Mouse (Mus musculus) thymus, postnatal 14 days (tissue): ENCODE data around the gene Fbxw7.

Source experiments
- DNase-seq: peaks from one replicate; pipeline ENCODE4 v3.0.0; 2021

The Fbxw7 gene

DNA sequence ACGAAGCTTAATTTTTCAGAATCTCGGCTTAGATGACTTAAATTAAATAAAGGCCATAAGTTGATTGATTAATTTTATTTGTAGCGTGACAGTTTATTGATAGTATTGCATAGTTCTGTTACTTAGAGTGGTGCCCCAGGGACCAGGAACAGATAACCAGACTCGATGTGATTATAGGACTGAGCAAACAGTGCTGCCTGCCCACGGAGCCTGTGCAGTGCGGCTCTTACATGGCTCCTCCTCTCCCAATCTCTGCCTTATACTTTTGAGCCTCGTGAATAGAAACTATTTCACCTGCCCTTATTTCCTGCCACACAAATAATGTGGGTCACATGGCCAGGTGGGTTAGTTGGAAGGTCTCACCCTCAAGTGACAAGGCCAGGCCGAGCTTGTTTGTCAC, 82.9 kb downstream of the Fbxw7 start:
- no peak for DNase-seq

DNA sequence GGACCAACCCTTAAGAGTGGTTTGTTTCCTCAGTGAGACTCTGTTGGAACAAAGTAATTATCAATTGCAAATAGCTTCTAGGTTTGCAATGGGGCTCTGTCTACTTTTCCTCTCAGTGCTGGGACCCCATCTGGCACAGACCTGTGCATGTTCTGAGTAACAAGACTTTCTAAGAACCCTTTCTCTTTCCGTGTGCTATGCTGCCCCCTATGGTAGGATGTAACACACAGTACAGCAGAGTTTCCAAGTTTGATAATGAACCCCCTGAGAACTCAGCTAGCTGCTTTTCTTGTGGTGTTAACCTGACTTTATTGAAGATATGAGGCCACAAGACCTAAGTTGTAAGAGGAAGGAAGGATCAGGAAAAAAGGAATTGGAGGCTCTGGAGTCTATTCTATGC, 91.5 kb downstream of the Fbxw7 start:
- DNase-seq, result peak; percentile 63

DNA sequence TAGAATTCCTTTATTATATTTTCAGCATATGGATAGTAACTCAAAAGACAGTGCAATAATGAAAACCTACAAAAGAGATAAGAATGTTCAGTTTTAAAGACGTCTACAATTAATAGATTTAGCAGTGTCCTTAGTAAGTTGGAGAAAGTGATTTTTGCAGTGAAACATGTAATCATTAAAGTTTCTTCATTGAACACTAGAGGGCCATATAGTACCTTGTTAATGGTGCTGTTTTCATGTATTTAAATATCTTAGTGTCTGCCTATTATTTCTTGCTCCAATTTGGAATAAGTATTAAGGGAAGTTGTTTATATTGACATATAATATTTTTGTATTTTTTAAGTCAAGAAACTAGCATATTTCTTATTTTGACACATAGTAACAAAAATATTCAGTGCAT, 99.2 kb downstream of the Fbxw7 start:
- DNase-seq, result no peak

DNA sequence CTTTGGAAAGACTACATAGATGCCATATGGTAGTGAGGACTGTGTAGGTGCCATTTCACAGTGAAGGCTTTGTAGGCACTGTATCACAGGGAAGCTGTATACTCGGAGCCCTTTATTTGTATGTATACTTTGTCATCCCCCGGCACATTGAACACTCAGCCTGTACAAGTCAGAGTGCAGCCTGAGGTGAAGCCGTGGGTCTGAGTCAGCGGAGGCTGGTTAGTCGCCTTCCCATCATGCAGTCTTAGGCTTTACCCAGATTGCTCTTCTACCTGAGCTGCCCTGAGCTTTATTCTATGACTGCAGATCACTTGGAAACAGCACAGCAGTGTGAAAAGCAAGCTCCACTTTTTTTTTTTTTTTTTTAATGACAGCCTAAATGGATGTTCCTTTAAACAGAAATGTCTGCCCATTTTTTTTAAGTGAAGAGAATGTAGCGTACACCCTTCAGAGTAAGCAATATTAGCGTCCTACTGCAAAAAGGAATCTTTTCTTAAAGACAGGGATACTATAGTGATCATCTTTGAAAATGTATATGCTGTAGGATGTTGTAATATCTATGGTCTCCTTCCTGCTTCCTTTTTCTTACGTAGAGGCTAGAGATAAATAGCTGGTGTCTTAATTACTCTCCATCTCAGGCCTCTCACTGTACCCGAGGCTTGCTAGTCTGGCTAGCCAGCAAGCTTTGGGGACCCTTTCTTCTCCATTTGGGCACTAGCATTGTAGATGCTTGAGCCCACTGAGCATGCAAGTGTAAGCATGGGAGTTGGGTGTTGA, 103.0 kb downstream of the Fbxw7 start:
- no peak for DNase-seq

DNA sequence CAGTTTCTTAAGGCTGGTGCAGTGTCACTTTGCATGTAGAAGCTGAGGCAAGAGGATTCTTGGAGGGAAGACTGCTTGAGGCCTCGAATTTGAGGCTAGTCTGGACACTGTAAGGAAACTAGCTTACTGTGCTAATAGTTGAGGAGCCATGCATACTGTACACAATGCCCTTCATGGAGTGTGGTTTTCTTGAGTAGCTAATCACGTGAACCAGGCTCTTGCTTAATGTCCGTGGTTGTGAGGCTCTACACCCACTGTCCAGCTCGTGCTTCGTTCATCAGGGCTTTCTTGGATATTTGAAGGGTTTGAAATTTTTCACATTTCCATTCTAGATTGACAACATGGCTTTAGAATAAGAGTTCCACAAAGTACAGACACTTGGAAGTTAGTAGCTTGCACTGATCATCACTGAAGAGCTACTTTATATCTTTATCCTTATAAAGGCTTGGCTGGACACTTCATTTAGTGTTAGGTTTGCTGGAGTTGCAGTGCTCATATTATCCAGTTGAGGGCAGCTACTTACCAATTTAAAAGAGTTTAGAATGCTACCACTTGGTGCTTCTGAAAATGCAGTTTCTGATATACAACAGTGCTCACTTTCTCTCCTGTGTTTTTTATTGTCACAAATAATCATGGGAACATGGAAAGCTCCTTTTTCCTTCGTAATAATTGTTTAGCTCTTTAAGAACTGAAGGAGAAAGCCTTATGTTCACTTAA, 106.8 kb downstream of the Fbxw7 start:
- peak; percentile 12 for DNase-seq

DNA sequence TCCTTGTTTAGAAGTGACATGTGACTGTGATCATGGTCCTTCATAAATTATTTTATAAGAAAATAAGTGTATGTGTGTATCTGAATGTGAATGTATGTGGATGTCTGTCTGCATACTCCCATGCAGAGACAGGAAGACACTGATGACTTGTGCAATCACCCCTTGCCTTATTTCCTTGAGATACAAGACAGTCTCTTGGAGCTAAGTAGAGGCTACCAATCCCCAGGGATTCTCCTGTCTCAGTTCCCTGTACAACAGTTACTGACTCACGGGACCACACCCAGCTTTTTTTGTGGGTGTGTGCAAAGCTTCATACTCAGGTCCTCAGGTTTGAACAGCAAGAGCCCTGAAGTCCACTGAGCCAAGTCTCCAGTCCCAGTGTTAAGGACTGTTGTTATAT, 108.2 kb downstream of the Fbxw7 start:
- DNase-seq, result no peak

DNA sequence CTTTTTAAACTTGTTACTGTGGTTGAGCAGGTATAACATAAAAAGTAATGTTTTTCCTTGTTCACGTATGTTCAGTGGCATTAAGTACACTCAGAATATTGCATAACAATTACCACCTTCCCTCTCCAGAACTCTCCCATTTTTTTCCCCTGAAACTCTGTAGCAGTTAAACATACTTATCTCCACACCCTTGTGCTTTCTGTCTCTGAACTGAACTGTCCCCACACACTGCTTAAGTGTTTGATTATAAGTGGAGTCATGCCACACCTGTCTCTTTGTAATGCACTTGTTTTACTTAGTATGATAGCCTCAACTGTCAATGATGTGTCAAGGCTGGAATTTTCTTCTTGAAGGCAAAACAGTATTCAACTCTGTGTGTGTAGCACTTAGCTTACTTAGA, 108.6 kb downstream of the Fbxw7 start:
- no peak for DNase-seq

DNA sequence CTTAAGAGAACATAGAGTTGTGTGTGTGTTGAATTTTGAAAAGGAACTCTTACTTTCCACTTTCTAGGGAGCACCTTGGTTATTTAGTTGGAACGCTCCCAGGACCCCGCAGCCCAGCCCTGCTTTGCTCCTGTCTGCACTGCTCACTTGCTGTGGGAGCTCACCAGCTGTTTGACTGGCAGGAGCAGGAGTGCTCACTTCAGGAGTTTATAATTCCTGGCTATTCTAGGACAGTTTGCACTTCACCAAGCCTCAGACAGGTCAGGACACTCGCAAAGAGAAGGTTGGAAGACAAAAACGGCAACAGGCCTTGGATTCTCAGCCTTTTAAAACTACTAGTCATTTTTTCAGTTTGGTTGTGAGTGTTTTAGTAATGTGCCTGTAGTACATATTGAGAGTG, 110.2 kb downstream of the Fbxw7 start:
- no peak for DNase-seq

DNA sequence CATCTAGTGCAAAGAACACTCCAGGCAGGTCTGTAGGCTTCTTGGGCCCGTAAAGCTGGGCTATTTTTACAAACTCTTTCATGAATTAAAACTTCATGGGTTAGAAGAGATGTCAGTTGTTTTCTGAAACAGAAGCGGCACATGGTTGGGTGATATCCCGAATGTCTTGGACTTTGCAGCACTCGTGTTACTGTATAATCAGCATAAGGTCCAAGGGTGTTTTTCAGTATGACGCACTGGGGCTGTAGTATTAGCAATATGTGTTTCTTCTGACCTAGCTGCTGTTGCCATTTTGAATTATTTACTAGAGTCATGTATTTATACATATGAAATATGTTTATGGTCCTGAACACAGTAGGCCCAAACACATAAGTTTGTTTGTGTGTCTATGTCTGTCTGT, 111.1 kb downstream of the Fbxw7 start:
- DNase-seq, result no peak

DNA sequence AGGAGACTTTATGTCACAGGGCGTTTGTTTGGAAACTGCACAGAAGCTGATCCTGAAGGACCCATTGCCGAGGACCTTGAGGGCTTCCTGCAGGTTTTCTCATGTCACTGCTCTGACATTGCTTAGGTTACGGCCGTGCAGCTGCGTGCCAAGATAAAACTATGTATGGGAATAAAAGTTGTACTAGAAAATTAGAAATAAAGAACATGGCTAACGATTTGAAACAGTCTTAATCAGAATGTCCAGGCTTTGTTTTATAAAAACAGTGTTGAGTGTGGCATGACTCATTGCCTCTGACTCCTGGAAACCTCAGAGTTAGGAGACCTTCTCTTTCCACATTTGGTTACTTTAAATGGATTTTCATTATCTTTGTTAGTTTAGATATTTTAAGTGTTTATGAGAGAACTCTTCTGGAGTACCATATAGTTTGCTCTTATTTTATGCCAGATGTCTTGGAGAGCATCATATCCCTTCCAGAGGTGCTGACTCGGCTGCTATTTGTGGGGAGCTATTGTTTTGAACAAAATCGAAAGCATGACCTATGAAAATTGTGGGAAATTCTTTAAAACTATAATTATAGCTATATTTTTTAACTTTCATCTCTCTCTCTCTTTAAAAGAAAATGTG, 112.2 kb downstream of the Fbxw7 start:
- no peak for DNase-seq

DNA sequence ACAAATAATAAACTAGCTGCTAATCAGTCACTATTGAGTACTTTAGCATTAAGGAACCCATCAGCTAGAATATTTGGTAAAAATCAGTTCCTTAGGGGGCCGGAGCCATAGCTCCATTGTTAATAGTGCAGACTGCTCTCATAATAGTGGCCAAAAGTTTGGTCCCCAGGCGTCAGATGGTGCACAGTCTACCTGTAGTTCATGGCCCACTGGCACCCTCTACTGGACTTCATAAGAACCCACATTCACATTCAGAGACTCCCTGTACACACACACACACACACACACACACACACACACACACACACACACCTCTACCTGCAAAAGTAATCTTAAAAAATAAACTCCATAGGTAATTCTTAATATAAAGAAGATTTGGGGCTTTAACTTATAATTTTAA, 112.8 kb downstream of the Fbxw7 start:
- DNase-seq, result no peak

DNA sequence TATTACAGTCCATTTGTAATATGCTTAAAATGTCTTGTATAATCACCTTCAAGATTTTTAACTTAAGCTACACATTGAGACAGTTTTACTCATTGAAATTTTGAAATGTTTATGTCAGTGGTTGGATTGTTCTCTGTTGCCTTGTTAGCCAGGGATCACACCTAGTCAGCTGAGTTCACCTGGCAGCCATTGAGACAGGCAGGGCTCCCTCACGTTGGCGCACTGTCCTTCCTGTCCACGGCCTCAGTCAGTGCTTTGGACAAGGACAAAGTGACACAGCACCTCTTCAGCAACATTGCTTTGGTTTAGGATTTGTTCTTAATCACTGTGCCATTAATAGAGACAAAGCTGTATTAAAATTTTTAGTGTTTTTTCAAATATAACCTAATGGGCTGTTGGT, 114.1 kb downstream of the Fbxw7 start:
- no peak for DNase-seq

DNA sequence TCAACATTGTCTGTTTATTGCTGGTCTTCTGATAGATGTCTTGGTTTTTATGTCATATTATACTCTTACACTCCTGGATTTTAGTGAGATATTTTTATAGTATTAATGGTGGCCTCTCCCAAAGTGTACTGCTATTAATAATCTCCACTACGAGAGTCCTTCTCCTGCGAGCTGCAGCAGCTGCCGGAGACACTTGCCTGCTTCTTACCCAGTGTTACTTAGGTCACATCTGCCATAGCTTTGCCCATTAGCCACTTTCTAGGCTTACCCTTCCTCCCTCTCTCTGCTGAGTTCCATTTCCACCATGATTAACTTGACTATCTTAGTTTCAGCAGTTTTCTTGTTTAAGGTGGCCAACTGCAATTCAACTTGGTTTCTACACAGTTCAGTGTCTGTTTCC, 115.6 kb downstream of the Fbxw7 start:
- no peak for DNase-seq

DNA sequence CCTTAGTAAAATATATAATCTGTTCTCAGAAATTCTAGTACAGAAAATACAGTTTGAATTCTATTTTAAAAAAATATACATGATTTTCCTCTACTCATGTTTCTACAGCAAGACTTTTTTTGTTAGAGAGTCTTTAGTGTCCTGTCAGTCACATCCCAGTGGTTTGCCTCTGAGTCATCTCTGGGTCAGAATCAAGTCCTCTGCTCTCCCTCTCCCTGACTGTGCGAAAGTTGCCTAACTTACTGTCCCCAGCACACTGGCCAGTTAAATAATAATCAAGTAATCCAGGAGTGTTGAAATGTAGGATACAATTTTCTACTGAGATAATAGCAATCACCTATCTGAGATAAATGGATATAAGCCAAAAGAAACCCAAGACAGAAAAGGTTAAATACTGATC, 120.7 kb downstream of the Fbxw7 start:
- DNase-seq, result no peak

DNA sequence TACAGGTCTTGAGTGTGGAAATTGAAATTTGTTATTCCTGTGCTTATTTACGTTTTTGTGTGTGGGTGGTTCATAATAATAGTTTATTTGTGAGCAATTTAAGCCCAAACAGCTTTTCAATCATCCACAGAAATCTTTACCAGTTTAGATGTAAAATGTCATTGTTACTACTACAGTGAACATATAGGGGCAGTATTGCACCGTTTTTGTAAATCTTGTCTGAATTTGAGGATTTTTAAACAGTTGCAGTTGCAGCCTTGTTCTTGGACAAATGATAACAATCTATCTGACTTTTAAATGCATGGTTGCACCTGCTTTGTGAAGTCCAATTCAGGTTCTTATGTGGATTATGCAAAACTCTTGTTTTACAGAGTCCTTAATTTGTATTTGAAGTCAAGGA, 121.2 kb downstream of the Fbxw7 start:
- DNase-seq, result no peak

DNA sequence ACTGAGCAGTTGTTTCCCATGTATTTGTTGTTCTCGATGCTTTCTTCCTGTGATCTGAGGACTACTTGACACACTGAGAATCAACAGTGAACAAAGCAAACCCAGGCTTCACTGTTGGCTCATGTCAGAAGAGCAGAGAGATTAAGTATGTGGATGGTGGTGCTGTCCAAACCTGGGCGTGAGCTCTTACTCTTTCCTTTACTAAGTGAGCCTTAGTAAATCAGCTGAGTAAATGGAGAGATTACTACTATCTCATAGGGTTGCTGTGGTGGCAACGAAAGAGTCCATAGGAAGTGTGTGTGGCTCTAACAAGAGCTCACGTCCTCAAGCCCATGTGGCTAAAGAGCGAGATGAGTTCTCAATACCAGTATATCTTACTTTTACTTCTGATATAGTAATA, 121.9 kb downstream of the Fbxw7 start:
- no peak for DNase-seq

DNA sequence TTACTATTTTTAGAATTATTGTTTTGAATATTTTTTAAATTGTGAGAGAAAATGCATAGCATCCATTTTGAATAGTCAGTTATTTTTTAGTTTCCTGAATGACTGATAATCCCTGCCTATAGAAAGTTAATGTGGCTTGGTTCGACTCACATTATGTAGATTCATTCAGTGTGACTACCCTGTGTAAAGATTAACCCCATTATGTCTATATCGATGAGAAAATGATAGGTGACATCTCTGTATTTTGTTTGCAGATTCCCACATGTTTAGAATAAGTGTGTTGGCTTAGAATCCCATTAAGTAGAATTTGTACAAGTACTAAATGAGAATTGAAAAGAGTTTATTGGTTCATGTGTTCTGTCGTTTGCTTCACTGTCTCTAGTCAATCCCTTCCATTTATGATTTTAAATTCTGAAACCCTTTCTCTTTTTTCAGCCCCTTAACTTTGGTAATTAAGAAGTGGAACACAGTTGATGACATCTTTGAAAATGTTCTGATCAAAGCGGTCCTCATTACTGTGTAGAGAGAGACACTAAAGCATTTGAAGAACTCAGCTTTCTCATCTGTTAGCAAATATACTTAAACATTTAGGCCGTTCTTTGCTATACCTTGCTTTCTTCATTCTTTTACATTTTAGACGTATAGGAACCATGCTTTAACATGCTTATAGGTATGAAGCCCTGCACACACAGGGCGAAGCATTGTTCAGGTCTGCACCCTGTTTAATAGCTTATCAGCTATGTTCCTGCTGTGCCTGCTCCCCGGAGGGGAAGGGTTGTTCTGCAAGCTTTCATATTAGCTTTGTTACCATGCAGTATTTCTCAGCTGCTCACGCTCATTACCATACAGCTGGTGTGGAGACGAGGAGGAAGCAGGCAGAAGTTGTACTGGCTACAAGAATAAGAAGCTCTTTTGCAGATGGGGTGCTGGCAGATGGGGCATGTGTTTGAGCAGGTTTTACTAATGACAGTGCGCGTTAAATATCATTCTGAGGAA, 122.6 kb downstream of the Fbxw7 start:
- no peak for DNase-seq

DNA sequence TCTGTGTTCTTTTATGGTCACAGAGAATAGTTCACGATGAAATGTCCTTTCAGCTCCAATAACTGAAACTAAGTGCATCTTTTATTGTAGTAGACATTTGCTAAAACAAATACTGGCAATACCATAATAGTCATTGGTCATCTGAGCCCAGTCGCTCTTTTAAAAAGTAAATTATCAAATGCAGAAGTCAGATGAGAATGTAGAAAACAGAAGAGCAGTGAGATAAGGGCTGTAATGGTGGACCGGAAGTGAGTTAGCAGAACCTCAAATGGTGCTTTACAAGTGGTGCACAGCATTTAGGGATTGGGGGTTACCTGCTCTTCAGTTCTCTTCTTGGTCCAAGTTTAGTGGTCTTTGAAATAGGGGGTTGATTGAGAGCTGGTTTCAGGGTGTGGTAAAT, 129.9 kb downstream of the Fbxw7 start:
- DNase-seq, result no peak

DNA sequence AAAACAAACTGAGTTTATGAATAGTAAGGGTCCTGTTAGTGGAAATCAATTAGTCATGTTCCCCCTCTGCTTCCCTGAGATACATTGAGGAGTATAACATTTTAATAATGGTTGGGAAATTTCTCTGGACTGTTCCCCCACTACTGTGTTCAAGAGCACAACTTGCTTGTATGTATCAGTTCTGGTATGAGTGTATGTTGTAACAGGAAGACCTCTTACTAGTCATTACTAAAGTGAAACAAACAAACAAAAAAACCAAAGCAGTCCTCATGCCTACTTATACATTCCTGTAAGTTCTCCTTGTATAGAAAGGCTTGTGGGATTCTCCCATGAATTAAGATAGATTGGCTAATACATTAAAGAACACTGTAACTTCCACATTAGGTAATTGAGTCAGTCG, 131.3 kb downstream of the Fbxw7 start:
- no peak for DNase-seq

DNA sequence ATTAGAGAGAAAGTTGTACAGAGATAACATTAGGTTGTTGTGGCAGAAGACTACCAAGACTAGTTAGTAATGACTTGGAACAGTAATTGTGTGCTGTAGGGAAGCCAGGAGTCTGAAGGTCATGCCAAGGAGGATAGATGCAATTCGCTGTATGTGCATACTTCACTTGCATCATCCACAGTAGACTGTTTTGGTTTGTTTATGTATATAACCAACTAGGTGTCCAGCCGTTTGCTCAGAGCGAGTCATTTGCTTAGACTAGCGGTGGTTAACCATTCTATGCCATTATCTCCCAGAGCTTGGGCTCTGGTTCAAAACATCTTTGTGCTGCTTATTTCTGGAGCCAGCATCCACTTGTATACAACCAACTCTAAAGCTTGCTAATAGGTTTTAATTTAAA, 134.3 kb downstream of the Fbxw7 start:
- DNase-seq, result no peak

DNA sequence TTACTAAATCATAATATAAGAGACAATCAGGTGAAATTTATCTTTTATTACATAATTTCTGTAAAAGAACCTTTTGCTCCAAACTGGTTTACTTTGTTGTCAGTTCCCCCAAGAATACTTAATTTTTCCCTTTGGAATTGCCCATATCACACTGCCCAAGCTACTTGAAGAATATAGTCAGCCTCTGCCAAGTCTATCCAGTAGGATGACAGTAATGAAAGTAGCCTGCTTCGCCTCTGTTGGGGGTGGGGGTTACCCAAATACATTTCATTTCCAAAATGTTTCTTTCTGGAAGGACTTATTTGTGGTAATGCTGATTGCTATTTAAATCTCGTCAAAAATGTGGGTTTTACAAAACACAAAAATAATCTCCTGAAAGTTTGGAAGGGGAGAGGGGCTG, 136.6 kb downstream of the Fbxw7 start:
- no peak for DNase-seq

DNA sequence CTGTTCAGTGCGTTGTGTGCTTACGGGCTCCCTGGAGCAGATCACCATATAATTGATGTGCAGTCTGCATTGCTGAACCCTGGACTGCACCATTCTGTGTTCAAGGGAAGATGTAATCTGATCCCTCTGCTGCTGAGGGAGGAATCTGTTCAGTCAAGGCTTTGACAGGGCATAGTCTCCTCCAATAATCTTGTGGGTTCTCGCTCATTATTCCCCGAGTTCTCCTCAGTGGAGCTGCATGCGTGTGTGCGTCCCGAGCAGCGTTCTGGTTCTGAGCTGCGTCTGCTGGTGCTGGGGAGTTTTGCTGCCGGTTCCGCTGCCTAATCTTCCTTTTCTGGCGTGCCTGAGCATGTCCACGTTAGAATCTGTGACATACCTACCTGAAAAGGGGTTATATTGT, 137.1 kb downstream of the Fbxw7 start:
- no peak for DNase-seq

DNA sequence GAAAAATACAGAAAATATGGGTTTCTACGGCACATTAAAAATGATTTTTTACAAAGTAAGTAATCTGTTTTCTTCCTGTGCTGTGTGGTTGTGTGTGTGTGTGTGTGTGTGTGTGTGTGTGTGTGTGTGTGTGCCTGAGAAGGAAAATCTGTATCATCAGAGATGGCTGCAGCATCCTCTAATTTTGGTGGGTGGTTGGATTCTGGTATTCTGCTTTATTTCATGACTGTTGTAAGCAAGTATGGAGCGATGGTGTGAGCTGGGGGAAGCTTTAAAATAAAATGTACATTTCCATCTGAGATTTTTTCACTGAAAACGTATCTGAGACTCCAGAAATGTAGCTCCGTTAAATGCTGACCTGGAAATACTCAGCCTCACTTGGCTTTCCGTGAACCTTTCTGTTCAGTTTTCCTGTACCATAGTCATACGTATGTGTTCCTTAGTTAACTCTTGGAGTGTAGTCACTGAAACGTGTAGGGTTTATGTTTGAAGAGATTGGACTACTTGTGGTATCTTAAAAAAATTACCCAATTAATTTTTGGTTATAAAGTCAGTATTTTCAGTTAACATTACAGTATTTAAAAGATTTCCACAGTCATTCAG, 137.6 kb downstream of the Fbxw7 start:
- no peak for DNase-seq
